Mouse (Mus musculus) ES-E14 (cell line): ENCODE data around the gene Galnt13. TPM values are rescaled to one million over a fixed set of nuclear protein-coding genes. Genes with fewer than 3 reads are reported as not detected.
A peak's percentile ranks its signal among the peaks of the same experiment; 100 is the strongest.

Experiments
- DNase-seq: peaks from one replicate; pipeline ENCODE4 v3.0.0-alpha.2; 2013; ENCODE audit warnings: low read depth, low spot score
- H3K27ac ChIP-seq: 2 replicates; pipeline ENCODE4 v1.5.1; 2012; ENCODE audit warnings: low read depth, mild to moderate bottlenecking, low read length, moderate library complexity, mixed read lengths; ENCODE audit not compliant: poor library complexity, insufficient read depth, severe bottlenecking
- H3K36me3 ChIP-seq: 2 replicates; pipeline ENCODE4 v1.6.1; 2012; ENCODE audit warnings: mild to moderate bottlenecking, low read length, moderate library complexity, mixed read lengths; ENCODE audit not compliant: control insufficient read depth, poor library complexity, insufficient read depth, severe bottlenecking
- H3K4me1 ChIP-seq, 2 experiments: fragments of 150-350 bp in 1 of 2; sonication (generic) in 1 of 2; 2 replicates each; pipeline ENCODE4 v1.6.1; 2012; ENCODE audit warnings: low read length in 2 of 2, mild to moderate bottlenecking in 1 of 2, mixed read lengths in 1 of 2; ENCODE audit not compliant: control insufficient read depth in 2 of 2, insufficient read depth in 2 of 2, poor library complexity in 1 of 2
- H3K4me3 ChIP-seq, 2 experiments: fragments of 150-350 bp in 1 of 2; sonication (generic) in 1 of 2; 2 replicates each; pipeline ENCODE4 v1.5.1; 2012; ENCODE audit warnings: low read length in 2 of 2, low read depth in 1 of 2, mild to moderate bottlenecking in 1 of 2, mixed read lengths in 1 of 2; ENCODE audit not compliant: insufficient read depth in 1 of 2, poor library complexity in 1 of 2, severe bottlenecking in 1 of 2
- H3K9ac ChIP-seq: 2 replicates; pipeline ENCODE4 v1.6.1; 2012; ENCODE audit warnings: low read depth, mild to moderate bottlenecking, low read length, mixed read lengths; ENCODE audit not compliant: poor library complexity, insufficient read depth, severe bottlenecking
- H3K9me3 ChIP-seq: fragments of 150-350 bp; sonication (generic); 2 replicates; pipeline ENCODE4 v1.6.1; 2012; ENCODE audit warnings: low read depth, mild to moderate bottlenecking, low read length; ENCODE audit not compliant: control insufficient read depth, insufficient read depth
- CHD2 ChIP-seq: IDR thresholded peaks from 2 replicates; pipeline ENCODE4 v1.6.1; 2014; ENCODE audit warnings: mild to moderate bottlenecking, low read depth, low read length, inconsistent platforms
- HCFC1 ChIP-seq: IDR thresholded peaks from 2 replicates; pipeline ENCODE4 v1.6.1; 2012; ENCODE audit warnings: low read length, inconsistent platforms, borderline replicate concordance; ENCODE audit not compliant: insufficient read depth
- MAFK ChIP-seq: IDR thresholded peaks from 2 replicates; pipeline ENCODE4 v1.6.1; 2014; ENCODE audit warnings: mild to moderate bottlenecking, low read depth, low read length, inconsistent platforms; ENCODE audit not compliant: insufficient read depth
- ZC3H11A ChIP-seq: IDR thresholded peaks from 2 replicates; pipeline ENCODE4 v1.6.1; 2012; ENCODE audit warnings: low read depth, mild to moderate bottlenecking, inconsistent platforms, low read length, borderline replicate concordance
- ZNF384 ChIP-seq: IDR thresholded peaks from 2 replicates; pipeline ENCODE4 v1.6.1; 2012; ENCODE audit warnings: low read depth, low read length, inconsistent platforms
- in situ Hi-C, 2 experiments: fragments of 600-800 bp; cut with MboI; formaldehyde crosslinking; loops; one replicate each; pipeline ENCODE4 v1.15.1; 2025; ENCODE audit warnings: low sequenced_read_pairs in 2 of 2, inconsistent platforms in 1 of 2; ENCODE audit not compliant: unreplicated experiment in 2 of 2
- total RNA-seq: library from RNA; depleted of rRNA; stranded (reverse); fragments of 300-350 nt; gene quantifications from 2 replicates; pipeline ENCODE4 v1.2.3, GENCODE M21; 2012; rRNA removed

Gene Galnt13
- 0.27 and 0.37 TPM in 2 replicates for total RNA-seq

- peak within 1 kb of the TSS; percentile 73 for H3K9ac ChIP-seq
- H3K9me3 ChIP-seq: no peaks in the 10 kb centered on the region
- in situ Hi-C loops: no loop called here
- no peak within 1 kb of the TSS for H3K27ac ChIP-seq
- peak within 1 kb of the TSS; percentile 69 to 74 for H3K4me3 ChIP-seq
- H3K36me3 ChIP-seq: no peaks in the 10 kb centered on the region
- H3K4me1 ChIP-seq: no peaks in the 10 kb centered on the region
- DNase-seq: peak; percentile 40
- no peak for TF ChIP-seq MAFK
- peak; percentile 83 for TF ChIP-seq CHD2
Measured at GRCm38 (mm10) chr2:54435937-54436735, at the start of gene Galnt13. Gene Galnt13 (plus strand): TSS chr2:54436317.

GRCm38 (mm10) chr2:54431060-54431459, 5.1 kb upstream of the Galnt13 start:
- peak; percentile 16 for DNase-seq
- in situ Hi-C loops: no loop called here

GRCm38 (mm10) chr2:54435380-54435779, 737 bp upstream of the Galnt13 start:
- Histone ChIP-seq H3K9me3 (no peaks in the 10 kb centered on the region), H3K27ac (no peak overlapping the region), H3K36me3 (no peaks in the 10 kb centered on the region), H3K4me3 (peak overlapping the region in 1 of 2 experiments; percentile 74; a peak in 2 of 4 replicates), H3K9ac (no peak overlapping the region), H3K4me1 (no peaks in the 10 kb centered on the region)
- DNase-seq: no peak
- TF ChIP-seq ZC3H11A (no peak), HCFC1 (no peak), MAFK (no peak), CHD2 (no peak), ZNF384 (no peak)
- in situ Hi-C loops: no loop called here

More at GRCm38 (mm10) chr2:54431060-54431459, 5.1 kb upstream of the Galnt13 start:
- no peaks in the 10 kb centered on the region for H3K4me1 ChIP-seq
- H3K27ac ChIP-seq: no peak overlapping the region
- no peak overlapping the region for H3K9ac ChIP-seq
- H3K4me3 ChIP-seq: no peak overlapping the region
- TF ChIP-seq CHD2: no peak
- no peak for TF ChIP-seq HCFC1
- no peak for TF ChIP-seq MAFK
- no peaks in the 10 kb centered on the region for H3K36me3 ChIP-seq
- no peaks in the 10 kb centered on the region for H3K9me3 ChIP-seq

GRCm38 (mm10) chr2:54436736-54437500, 801 bp downstream of the Galnt13 start:
- H3K36me3 ChIP-seq: no peaks in the 10 kb centered on the region
- H3K9me3 ChIP-seq: no peaks in the 10 kb centered on the region
- H3K4me1 ChIP-seq: no peaks in the 10 kb centered on the region
- TF ChIP-seq ZC3H11A (no peak), ZNF384 (no peak), CHD2 (no peak), MAFK (no peak), HCFC1 (no peak)
- H3K4me3 ChIP-seq: peak overlapping the region; percentile 69 to 74
- peak overlapping the region; percentile 73 for H3K9ac ChIP-seq
- no peak overlapping the region for H3K27ac ChIP-seq
- in situ Hi-C loops: no loop called here
- DNase-seq: peak; percentile 39
